Mouse (Mus musculus) urinary bladder, postnatal 25 days (tissue): ENCODE measurements around the gene Pitpnb.
A peak's percentile ranks its signal among the peaks of the same experiment; 100 is the strongest.

Source experiments
- DNase-seq: peaks from one replicate; pipeline ENCODE4 v3.0.0; 2022; ENCODE audit warnings: low spot score

The Pitpnb gene

GRCm38 (mm10) chr5:111396199-111396598, 65.6 kb downstream of the Pitpnb start:
- DNase-seq: no peak

- no peak for DNase-seq
Observed at GRCm38 (mm10) chr5:111398471-111398870, 67.9 kb downstream of the Pitpnb start.

GRCm38 (mm10) chr5:111399271-111399670, 68.7 kb downstream of the Pitpnb start:
- no peak for DNase-seq

- no peak for DNase-seq
Observed at GRCm38 (mm10) chr5:111401879-111402650, 71.5 kb downstream of the Pitpnb start.

GRCm38 (mm10) chr5:111402651-111402996, 72.1 kb downstream of the Pitpnb start:
- no peak for DNase-seq

GRCm38 (mm10) chr5:111404721-111405120, 74.2 kb downstream of the Pitpnb start:
- DNase-seq: no peak

GRCm38 (mm10) chr5:111408470-111409105, 78.0 kb downstream of the Pitpnb start:
- DNase-seq: no peak

GRCm38 (mm10) chr5:111409412-111410044, 79.0 kb downstream of the Pitpnb start:
- DNase-seq: no peak

- DNase-seq: no peak
Observed at GRCm38 (mm10) chr5:111410665-111411064, 80.1 kb downstream of the Pitpnb start.

GRCm38 (mm10) chr5:111414192-111414591, 83.6 kb downstream of the Pitpnb start:
- DNase-seq: peak; percentile 76

- no peak for DNase-seq
Observed at GRCm38 (mm10) chr5:111414770-111415249, 84.2 kb downstream of the Pitpnb start.

- DNase-seq: no peak
Observed at GRCm38 (mm10) chr5:111415575-111415974, 85.0 kb downstream of the Pitpnb start.

- no peak for DNase-seq
Observed at GRCm38 (mm10) chr5:111416048-111416447, 85.5 kb downstream of the Pitpnb start.

GRCm38 (mm10) chr5:111416591-111417374, 86.2 kb downstream of the Pitpnb start, which contains the start of gene Mn1:
Gene Mn1, plus strand, starts transcription at chr5:111417362.
- peak; percentile 80 for DNase-seq

- DNase-seq: no peak
Observed at GRCm38 (mm10) chr5:111417378-111418131, 87.0 kb downstream of the Pitpnb start.

- DNase-seq: no peak
Observed at GRCm38 (mm10) chr5:111418202-111419120, 87.9 kb downstream of the Pitpnb start.

- no peak for DNase-seq
Observed at GRCm38 (mm10) chr5:111419121-111419881, 88.7 kb downstream of the Pitpnb start.

GRCm38 (mm10) chr5:111420011-111420691, 89.6 kb downstream of the Pitpnb start:
- DNase-seq: no peak

GRCm38 (mm10) chr5:111420896-111421295, 90.3 kb downstream of the Pitpnb start:
- no peak for DNase-seq
